Mouse (Mus musculus) E14TG2a.4 (cell line): Measurements from ENCODE around the gene Gm17482.
"Not testable (repeated sequence)": the region's sequence is repeated elsewhere in the genome, so short reads cannot be mapped to it uniquely, and the experiment has no call there.

Experiments used
- H3K27me3 ChIP-seq: 2 replicates; pipeline ENCODE4 v1.6.1; 2014; ENCODE audit warnings: low read length, control low read depth; ENCODE audit not compliant: insufficient read depth
- H3K36me3 ChIP-seq: 2 replicates; pipeline ENCODE4 v1.6.1; 2014; ENCODE audit warnings: low read length, control low read depth; ENCODE audit not compliant: insufficient read depth
- H3K4me1 ChIP-seq: replicated peaks from 2 replicates; pipeline ENCODE4 v1.6.1; 2014; ENCODE audit warnings: low read depth, low read length, control low read depth
- H3K4me3 ChIP-seq: replicated peaks from 2 replicates; pipeline ENCODE4 v1.5.1; 2014; ENCODE audit warnings: mild to moderate bottlenecking, low read length
- H3K9me3 ChIP-seq: 2 replicates; pipeline ENCODE4 v1.6.1; 2014; ENCODE audit warnings: low read length, control low read depth
- CTCF ChIP-seq: conservative IDR thresholded peaks from 2 replicates; pipeline ENCODE4 v1.5.1; 2014; ENCODE audit warnings: low read length
- NANOG ChIP-seq: IDR thresholded peaks from 2 replicates; pipeline ENCODE4 v1.6.1; 2014; ENCODE audit warnings: borderline replicate concordance, low read length, mixed read lengths
- POU5F1 ChIP-seq: IDR thresholded peaks from 2 replicates; pipeline ENCODE4 v1.6.1; 2014; ENCODE audit warnings: low read length, borderline replicate concordance

The Gm17482 gene

DNA sequence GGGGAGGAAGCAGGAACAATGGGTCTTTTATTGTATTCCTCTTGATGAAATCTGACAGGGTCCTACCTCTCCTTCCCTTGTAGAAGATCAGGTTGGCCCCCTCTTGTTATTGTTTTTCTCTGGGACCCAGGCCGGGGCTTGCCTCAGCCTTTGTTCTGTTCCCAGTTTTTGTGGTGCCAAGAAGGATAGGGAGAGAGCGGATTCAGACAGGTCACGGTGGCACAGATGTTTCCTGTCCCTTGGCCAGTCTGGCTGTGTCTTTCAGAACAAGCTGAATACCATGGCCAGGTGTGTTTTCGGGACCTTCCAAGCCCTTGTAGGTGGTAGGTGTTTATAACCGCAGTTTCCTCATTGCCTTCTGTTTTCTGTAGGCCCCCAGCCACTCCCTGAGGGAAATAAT is 14.0 kb upstream of the Gm17482 start:
- no peak overlapping the region for H3K4me3 ChIP-seq
- TF ChIP-seq NANOG (no peak), POU5F1 (no peak), CTCF (no peak)

DNA sequence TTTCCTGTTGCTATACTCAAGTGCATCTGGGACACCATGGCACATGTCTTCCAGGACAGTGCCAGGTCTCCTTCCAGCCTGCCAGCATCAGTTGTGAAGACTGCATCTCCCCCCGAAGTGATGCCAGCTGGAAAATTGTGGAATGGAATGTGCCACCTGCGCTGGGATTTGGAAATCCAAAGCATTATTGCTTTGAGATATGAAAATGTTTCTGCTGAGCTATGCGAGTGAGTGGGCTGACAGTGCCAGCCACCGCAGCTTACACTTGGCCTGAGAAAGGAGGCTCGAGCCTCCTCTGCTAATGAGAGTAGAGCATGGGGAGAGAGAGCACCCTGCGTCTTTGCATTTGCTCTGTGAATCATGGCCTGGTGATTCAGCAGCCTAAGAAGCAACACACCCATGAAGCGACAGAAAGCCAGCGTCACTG is 5.9 kb upstream of the Gm17482 start:
- Histone ChIP-seq H3K4me3 (no peak overlapping the region), H3K4me1 (no peaks in the 10 kb centered on the region), H3K27me3 (no peaks in the 10 kb centered on the region), H3K9me3 (no peaks in the 10 kb centered on the region), H3K36me3 (no peaks in the 10 kb centered on the region)
- TF ChIP-seq NANOG, result no peak
- no peak for TF ChIP-seq CTCF
- no peak for TF ChIP-seq POU5F1

More for the DNA sequence above, 14.0 kb upstream of the Gm17482 start:
- no peaks in the 10 kb centered on the region for H3K4me1 ChIP-seq
- H3K27me3 ChIP-seq, result no peaks in the 10 kb centered on the region
- no peaks in the 10 kb centered on the region for H3K9me3 ChIP-seq
- no peaks in the 10 kb centered on the region for H3K36me3 ChIP-seq

DNA sequence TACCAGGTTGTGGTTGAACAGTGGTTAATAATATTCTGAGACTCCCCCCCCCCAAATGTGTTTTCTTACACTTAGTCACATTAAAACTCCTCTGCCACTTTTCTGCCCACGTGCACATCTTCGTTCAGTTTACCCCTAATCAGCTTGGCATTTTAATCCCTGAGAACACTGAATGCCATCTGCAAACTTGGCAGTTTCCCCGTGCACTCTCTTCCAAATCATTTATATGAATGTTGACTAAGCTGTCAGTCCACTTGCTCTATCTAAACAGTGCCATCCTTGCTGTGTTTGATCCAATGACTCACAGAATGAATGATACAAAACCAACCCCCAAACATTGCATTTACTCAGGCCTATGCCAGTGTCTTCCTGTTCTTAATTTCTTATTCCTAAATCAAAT is 1.6 kb upstream of the Gm17482 start:
- H3K36me3 ChIP-seq, result no peaks in the 10 kb centered on the region
- H3K4me1 ChIP-seq, result no peaks in the 10 kb centered on the region
- TF ChIP-seq NANOG (no peak), POU5F1 (no peak), CTCF (no peak)

DNA sequence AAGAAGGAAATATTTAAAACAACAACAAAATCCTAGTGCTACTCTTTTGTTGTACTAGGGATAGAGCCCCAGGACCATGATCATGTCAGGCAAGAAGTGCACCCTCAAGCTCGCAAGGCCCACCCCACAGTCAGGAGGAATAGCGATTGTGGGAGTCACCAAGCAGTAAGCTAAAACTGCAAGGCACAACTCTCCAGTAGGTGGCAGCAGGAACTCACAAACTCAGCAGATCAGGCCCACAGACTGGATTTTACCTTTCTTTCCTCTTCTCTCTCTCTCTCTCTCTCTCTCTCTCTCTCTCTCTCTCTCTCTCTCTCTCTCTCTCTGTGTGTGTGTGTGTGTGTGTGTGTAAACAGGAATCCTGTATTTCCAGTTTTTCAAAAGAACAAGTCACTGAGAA is 386 bp downstream of the Gm17482 start:
- no peak for TF ChIP-seq NANOG
- TF ChIP-seq CTCF, result peak; percentile 58
- Histone ChIP-seq H3K4me1 (no peaks in the 10 kb centered on the region), H3K27me3 (no peaks in the 10 kb centered on the region), H3K9me3 (no peaks in the 10 kb centered on the region), H3K36me3 (no peaks in the 10 kb centered on the region), H3K4me3 (no peak overlapping the region)

More for the DNA sequence above, 1.6 kb upstream of the Gm17482 start:
- no peaks in the 10 kb centered on the region for H3K9me3 ChIP-seq
- no peaks in the 10 kb centered on the region for H3K27me3 ChIP-seq
- no peak overlapping the region for H3K4me3 ChIP-seq

DNA sequence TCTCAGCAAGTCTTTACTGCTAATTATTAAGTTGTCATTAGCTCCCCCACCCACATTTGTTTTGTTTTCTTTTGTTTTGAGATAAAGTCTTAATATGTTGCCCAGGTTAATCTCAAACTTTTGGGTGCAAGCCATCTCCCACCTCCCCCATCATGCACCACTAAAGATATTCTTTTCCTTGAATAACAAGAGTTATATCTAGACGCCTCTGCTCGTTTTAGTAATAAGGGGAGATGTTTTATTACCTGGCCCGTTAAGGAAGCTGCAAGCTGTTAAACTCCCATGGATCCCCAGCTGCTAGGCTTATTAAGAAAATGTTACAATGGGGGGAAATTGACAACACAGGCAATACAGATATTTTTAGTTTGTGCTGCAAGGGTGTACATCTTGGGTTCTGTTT is 3.4 kb downstream of the Gm17482 start:
- H3K4me1 ChIP-seq, result no peaks in the 10 kb centered on the region

DNA sequence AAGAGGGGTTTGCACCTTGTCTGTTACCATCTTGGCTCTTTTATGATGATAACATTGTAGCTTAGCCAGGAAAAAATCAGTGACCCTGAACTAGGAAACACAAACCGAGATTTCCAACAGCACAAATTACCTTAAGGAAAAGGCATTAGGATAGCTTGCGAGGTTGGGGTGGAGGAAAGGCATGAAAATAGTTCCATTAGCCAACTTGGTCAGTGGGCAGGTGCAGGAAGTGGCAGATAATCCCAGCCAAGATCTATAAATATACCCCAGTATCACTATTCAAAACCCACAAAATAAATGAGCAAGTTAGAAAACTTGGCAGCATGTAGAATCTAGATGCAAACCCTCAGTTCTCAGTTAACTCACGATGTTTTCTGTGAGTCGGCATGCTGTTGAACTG is 4.7 kb downstream of the Gm17482 start:
- Histone ChIP-seq H3K4me1 (no peaks in the 10 kb centered on the region), H3K36me3 (no peaks in the 10 kb centered on the region), H3K9me3 (peaks cover 7% of the 10 kb centered on the region; the same call in 1 of the 2 replicates), H3K4me3 (no peak overlapping the region), H3K27me3 (no peaks in the 10 kb centered on the region)
- TF ChIP-seq CTCF, result no peak

More for the DNA sequence above, 3.4 kb downstream of the Gm17482 start:
- TF ChIP-seq NANOG (no peak), POU5F1 (no peak), CTCF (no peak)
- H3K4me3 ChIP-seq, result no peak overlapping the region
- no peaks in the 10 kb centered on the region for H3K36me3 ChIP-seq
- no peaks in the 10 kb centered on the region for H3K27me3 ChIP-seq
- peaks cover 7% of the 10 kb centered on the region; the same call in 1 of the 2 replicates for H3K9me3 ChIP-seq

DNA sequence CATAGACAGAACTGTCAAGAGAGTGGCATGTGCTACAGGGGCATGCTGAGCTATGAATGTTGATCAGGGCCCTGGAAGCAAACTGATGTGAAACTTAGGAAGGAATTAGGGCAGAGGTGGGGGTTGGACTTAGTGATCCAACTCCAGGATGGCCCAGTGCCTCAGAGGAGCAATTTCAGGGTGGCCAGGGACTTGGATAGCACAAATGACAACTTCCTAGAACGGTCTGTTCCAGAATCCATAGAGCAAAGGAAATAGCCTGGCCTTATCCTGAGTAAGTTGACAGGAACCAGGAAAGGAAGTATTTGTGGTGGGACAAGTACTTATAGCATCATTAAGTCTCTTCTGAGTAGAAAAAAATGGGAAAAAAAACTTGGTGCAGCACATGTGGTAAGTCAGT is 5.4 kb downstream of the Gm17482 start:
- Histone ChIP-seq H3K36me3 (no peaks in the 10 kb centered on the region), H3K4me1 (no peaks in the 10 kb centered on the region), H3K27me3 (no peaks in the 10 kb centered on the region), H3K9me3 (peaks cover 7% of the 10 kb centered on the region; the same call in 1 of the 2 replicates), H3K4me3 (no peak overlapping the region)
- TF ChIP-seq NANOG (no peak), CTCF (no peak), POU5F1 (no peak)

DNA sequence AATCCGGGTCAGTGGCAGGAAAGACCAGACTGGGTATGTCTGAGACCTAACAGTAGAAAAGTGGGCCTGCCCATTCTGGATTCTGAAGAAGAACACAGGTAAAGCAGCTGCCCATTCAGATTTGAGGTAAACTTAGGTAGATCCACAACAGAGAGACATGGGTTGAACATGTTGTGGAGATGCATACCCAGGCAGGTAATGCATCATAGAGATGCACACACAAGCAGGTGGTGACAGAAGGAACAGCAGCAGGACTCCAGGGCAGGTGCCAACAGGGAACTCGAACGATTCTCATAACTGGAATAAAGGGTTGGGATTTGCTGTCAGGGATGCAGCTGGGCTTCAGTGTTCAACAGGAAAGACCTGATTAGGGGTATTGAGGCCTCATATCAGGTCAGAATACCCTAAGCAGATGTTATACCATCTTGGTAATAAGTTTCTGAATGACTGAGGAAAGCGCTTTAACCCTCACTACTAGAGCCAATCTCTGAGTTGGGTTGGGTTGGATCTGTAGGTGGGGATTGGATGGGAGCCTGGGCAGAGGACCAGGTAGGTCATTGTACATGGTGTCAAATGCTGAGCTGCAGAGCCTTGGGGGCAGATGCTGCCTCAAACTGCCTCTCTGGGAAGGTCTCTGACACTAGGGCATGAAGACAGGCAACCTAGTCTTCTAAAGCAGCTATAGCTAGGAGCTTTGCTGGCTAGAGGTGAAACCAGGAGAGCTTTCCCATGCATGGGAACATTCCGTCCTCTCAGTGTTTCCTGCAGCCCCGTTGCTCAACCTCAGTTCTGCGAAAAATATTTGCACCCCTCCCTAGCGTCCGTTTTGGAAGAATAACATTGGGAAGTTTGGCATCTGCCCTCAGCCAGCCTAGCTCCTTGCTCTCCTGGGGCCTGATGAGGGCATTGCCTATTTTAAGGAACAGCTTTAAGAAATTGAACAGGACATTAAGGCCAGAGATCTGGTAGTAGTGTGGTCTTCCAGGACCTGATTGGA is 11.2 kb downstream of the Gm17482 start:
- TF ChIP-seq NANOG (no peak), POU5F1 (no peak), CTCF (no peak)

DNA sequence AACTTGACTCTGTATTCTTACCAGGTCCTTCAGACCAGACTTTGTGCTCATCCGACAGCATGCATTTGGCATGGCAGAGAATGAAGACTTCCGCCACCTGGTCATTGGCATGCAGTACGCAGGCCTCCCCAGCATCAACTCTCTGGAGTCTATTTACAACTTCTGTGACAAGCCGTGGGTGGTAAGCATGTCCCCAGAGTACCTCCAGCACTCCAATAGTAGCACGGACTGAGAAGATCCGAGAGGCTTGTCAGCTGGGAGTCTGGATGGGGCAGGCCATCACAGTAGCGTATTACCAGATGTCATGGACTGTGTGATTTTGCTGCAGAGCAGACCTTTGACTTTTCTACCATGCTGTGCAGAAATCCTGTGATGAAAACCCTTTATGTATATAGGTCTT is 12.2 kb downstream of the Gm17482 start:
- H3K9me3 ChIP-seq, result peaks cover 7% of the 10 kb centered on the region; the same call in 1 of the 2 replicates
- no peak for TF ChIP-seq CTCF
- TF ChIP-seq POU5F1, result no peak
- TF ChIP-seq NANOG, result no peak
- H3K4me3 ChIP-seq, result no peak overlapping the region
- H3K36me3 ChIP-seq, result no peaks in the 10 kb centered on the region
- H3K4me1 ChIP-seq, result no peaks in the 10 kb centered on the region
- H3K27me3 ChIP-seq, result no peaks in the 10 kb centered on the region; the same call in 1 of the 2 replicates

More for the DNA sequence above, 11.2 kb downstream of the Gm17482 start:
- Histone ChIP-seq H3K4me1 (no peaks in the 10 kb centered on the region), H3K36me3 (no peaks in the 10 kb centered on the region), H3K4me3 (no peak overlapping the region), H3K9me3 (peaks cover 7% of the 10 kb centered on the region; the same call in 1 of the 2 replicates), H3K27me3 (no peaks in the 10 kb centered on the region; the same call in 1 of the 2 replicates)

DNA sequence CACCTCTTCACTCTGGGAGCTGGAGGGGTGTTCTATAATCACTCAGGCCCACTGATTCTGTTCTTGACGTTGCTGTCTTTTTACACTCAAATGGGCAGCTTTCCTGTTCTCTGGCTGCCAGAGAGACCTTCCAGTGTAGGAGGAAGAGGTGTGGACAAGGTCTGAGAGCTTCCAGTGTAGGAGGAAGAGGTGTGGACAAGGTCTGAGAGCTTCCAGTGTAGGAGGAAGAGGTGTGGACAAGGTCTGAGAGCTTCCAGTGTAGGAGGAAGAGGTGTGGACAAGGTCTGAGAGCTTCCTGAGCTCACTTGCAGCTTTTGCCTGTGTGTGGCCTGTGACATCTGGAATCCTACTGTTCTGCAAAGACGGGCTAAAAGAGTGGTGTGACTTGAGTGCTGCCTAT is 13.3 kb downstream of the Gm17482 start:
- H3K27me3 ChIP-seq, H3K4me3 ChIP-seq, H3K9me3 ChIP-seq, H3K36me3 ChIP-seq, H3K4me1 ChIP-seq: not testable (repeated sequence)
